Mouse (Mus musculus) urinary bladder, postnatal 14 days (tissue): Measurements from ENCODE around the gene 3425401B19Rik.

Experiments used
- DNase-seq: peaks from one replicate; pipeline ENCODE4 v3.0.0; 2021; ENCODE audit warnings: low spot score

Gene 3425401B19Rik

GRCm38 (mm10) chr14:32663099-32663498 lies 22.0 kb downstream of the 3425401B19Rik start:
- no peak for DNase-seq

- no peak for DNase-seq
These were observed 25.3 kb downstream of the 3425401B19Rik start for GRCm38 (mm10) chr14:32659781-32660180.

GRCm38 (mm10) chr14:32638485-32638884 lies 46.6 kb downstream of the 3425401B19Rik start:
- no peak for DNase-seq

GRCm38 (mm10) chr14:32634015-32634682 lies 50.9 kb downstream of the 3425401B19Rik start:
- no peak for DNase-seq

DNA sequence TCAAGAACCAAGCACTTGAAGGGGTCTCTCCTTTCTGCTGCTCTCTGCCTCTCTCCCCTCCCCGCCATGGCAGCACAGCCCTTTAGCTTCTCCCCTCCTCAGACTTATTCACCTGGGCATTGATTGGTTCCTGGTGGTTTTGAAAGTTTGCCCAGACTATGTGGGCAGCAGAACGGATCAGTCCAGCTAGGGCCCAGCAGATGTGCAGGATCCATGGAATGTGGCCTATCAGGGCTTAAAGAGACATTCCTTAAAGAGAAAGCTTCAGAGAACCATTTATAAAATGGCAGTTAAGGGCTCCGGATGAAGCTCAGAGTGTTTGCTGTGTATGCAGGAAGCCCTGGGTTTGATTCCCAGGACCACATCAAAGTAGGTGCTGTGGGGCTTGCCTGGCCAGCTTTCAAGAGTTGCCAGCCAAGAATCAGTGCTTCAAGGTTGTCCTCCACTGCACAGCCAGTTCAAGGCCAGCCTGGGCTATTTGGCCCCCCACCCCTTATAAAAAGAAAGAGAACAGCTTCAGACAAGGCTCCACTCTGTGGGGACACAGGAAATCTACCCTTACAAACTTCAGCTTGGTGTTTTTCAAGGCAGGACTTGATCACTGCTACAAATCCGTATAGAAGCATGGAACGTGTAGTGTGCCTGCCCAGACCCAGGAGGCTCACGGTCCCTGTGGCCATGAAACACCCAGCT lies 52.0 kb downstream of the 3425401B19Rik start:
- DNase-seq: no peak

GRCm38 (mm10) chr14:32628584-32628983 lies 56.5 kb downstream of the 3425401B19Rik start:
- DNase-seq: no peak

DNA sequence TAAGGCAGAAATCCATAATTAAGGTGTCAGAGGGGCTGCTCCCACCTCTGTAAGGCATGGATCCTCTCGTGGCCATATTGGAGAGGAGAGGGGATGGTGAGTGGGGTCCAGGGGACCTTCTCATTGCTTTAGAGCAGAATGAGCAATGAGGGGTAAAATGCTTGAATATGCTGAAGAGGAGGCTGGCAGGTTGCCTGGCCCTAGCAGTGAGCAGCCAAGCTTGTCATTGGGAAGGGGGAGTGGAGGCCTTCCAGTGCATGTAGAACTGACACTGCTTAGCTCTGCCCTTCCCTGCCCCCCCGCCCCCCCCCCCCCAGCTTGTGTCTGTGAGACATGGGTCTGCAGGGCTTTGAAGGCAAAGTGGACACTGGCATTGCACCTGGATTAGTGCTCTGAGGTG lies 57.8 kb downstream of the 3425401B19Rik start:
- DNase-seq: no peak

GRCm38 (mm10) chr14:32624811-32625210 lies 60.3 kb downstream of the 3425401B19Rik start:
- DNase-seq: no peak

- DNase-seq: no peak
These were observed 60.8 kb downstream of the 3425401B19Rik start for GRCm38 (mm10) chr14:32624245-32624644.

DNA sequence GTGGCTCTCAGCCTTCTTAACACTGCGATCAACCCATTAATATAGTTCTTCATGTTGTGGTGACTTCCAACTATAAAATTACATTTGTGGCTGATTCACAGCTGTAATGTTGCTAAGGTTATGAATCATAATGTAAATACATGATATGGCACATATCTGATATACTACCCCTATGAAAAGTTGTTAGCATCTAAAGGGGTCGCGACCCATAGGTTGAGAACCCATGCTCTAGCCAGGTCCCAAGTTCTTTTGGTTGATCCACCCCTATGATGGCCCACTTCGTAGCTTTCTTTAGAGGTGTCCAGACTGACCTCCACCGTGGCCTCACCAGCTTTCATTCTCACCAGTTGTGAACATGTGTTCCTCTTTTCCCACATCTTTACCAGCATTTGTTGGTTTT lies 67.8 kb downstream of the 3425401B19Rik start:
- DNase-seq: no peak

DNA sequence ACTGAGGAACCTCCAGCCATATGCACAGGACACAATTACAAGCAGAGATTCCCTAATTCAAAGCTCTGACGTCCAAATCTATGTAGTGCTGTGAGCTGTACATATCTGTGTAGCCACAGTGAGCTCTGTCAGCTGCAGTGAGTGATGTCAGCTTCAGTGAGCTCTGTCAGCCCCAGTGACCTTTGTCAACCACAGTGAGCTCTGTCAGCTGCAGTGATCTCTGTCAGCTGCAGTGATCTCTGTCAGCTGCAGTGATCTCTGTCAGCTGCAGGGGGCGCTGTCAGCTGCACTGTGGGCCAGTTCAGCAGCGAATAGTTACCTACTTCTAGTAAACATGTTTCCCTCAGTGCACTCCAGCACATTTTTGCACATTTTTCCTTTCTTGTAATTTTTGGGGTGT lies 75.7 kb downstream of the 3425401B19Rik start:
- peak; percentile 28 for DNase-seq
